Mouse (Mus musculus) small intestine, adult 2 months (tissue): Measurements from ENCODE around the gene Gm9945.

Source experiments
- CTCF ChIP-seq: fragments of 200-500 bp; IDR thresholded peaks from 2 replicates; pipeline ENCODE4 v1.5.1; 2012; ENCODE audit warnings: low read depth, mild to moderate bottlenecking, control low read depth, inconsistent platforms, low read length, moderate library complexity, mixed read lengths; ENCODE audit not compliant: insufficient replicate concordance, insufficient read length; ENCODE audit errors: extremely low read depth
- POLR2A ChIP-seq: fragments of 200-500 bp; IDR thresholded peaks from 2 replicates; pipeline ENCODE4 v1.6.1; 2012; ENCODE audit warnings: low read depth, mild to moderate bottlenecking, control low read depth, inconsistent platforms, low read length, moderate library complexity

- no peak for TF ChIP-seq CTCF
- TF ChIP-seq POLR2A: no peak
Measured at GRCm38 (mm10) chr11:53431347-53432056, 48.5 kb upstream of the Gm9945 start.
